Mouse (Mus musculus) thymus, adult 2 months (tissue): ENCODE measurements around the gene Cpne5. TPM values are rescaled to one million over a fixed set of nuclear protein-coding genes. Genes with fewer than 3 reads are reported as not detected.
"Not testable (repeated sequence)": the region's sequence is repeated elsewhere in the genome, so short reads cannot be mapped to it uniquely, and the experiment has no call there.

Source experiments
- DNase-seq: peaks from one replicate; pipeline ENCODE4 v3.0.0; 2021
- H3K27ac ChIP-seq: fragments of 200-500 bp; 2 replicates; pipeline ENCODE4 v1.5.1; 2012; ENCODE audit warnings: low read length, control low read depth; ENCODE audit not compliant: control insufficient read depth, insufficient read depth
- H3K27me3 ChIP-seq: fragments of 200-500 bp; 2 replicates; pipeline ENCODE4 v1.6.1; 2012; ENCODE audit warnings: mild to moderate bottlenecking, low read length, moderate library complexity, mixed read lengths; ENCODE audit not compliant: control insufficient read depth, insufficient read depth
- H3K36me3 ChIP-seq: fragments of 200-500 bp; 2 replicates; pipeline ENCODE4 v1.6.1; 2012; ENCODE audit warnings: mild to moderate bottlenecking, low read length, moderate library complexity; ENCODE audit not compliant: control insufficient read depth, insufficient read depth
- H3K4me1 ChIP-seq: fragments of 200-500 bp; replicated peaks from 2 replicates; pipeline ENCODE4 v1.6.1; 2012; ENCODE audit warnings: low read length; ENCODE audit not compliant: control insufficient read depth, insufficient read depth
- H3K4me3 ChIP-seq: fragments of 200-500 bp; 2 replicates; pipeline ENCODE4 v1.5.1; 2012; ENCODE audit warnings: mild to moderate bottlenecking, low read length, control low read depth, moderate library complexity; ENCODE audit not compliant: control insufficient read depth, insufficient read depth
- CTCF ChIP-seq: fragments of 200-500 bp; IDR thresholded peaks from 2 replicates; pipeline ENCODE4 v1.5.1; 2012; ENCODE audit warnings: mild to moderate bottlenecking, control low read depth, low read length, moderate library complexity, borderline replicate concordance; ENCODE audit not compliant: control insufficient read depth, poor library complexity, insufficient read depth; ENCODE audit errors: extremely low read depth
- POLR2A ChIP-seq: fragments of 200-500 bp; IDR thresholded peaks from 2 replicates; pipeline ENCODE4 v1.6.1; 2012; ENCODE audit warnings: mild to moderate bottlenecking, low read length, control low read depth, moderate library complexity; ENCODE audit not compliant: control insufficient read depth, poor library complexity, insufficient read depth; ENCODE audit errors: extremely low read depth
- WGBS: fragments of 180-500 bp; shearing (Covaris S2); methylation state at CpG from one replicate; pipeline ENCODE4 v1.1.7; 2018; 5-methylcytosine and 5-hydroxymethylcytosine counted together
- polyA plus RNA-seq: library from polyadenylated mRNA; depleted of rRNA; stranded (reverse); fragments of >200 nt; gene quantifications from 2 replicates; pipeline ENCODE4 v1.2.3, GENCODE M21; 2012

The Cpne5 gene
- polyA plus RNA-seq, 1 experiment, result 4.6 TPM

DNA sequence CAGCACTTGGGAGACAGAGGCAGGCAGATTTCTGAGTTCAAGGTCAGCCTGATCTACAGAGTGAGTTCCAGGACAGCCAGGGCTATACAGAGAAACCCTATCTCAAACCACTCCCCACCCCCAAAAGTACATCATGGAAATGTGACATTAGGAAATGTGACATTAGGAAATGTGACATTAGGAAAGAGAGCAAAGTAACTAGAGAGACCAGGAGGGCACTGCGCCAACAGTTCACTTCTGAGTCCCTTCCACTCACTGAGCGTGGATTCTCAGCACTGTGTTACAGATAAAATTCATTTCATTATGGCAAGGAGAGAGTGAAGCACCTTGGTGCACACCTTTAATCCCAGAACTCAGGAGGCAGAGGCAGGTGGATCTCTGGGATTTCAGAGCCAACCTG, 21.0 kb upstream of the Cpne5 start:
- Histone ChIP-seq H3K27me3 (no peaks in the 10 kb centered on the region), H3K27ac (no peak overlapping the region), H3K36me3 (peaks cover 20% of the 10 kb centered on the region), H3K4me1 (peaks cover 16% of the 10 kb centered on the region), H3K4me3 (no peak overlapping the region)
- no peak for TF ChIP-seq CTCF
- TF ChIP-seq POLR2A, result no peak
- WGBS, result 96% methylated on average over 2 of the region's 2 CpGs
- no peak for DNase-seq

DNA sequence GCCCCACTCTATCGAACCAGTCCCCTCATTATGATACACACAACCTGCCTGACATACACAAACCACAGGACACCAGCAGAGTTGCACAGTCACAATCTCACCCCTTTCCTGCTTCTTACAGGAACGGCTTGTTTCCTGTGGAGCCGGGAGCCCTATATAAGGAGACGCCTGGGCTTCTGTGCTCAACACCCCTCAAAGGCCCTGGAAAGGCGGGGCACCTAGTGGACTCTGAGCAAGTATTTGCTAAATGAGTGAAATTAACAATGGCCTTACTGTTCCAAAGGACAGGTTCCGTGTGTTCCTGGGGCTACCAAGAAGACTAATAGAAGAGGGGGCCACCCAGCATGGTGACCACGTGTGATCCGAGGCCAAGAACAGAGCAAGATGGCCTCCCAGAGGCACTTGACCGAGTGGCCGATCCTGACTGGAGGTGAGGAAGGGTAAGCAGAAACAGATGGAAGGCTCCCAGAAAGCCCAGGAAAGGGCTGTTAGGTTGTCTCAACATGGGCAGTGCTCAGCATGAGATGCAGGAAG, 20.1 kb upstream of the Cpne5 start:
- Histone ChIP-seq H3K4me1 (peaks cover 14% of the 10 kb centered on the region), H3K4me3 (no peak overlapping the region), H3K27ac (no peak overlapping the region), H3K27me3 (no peaks in the 10 kb centered on the region), H3K36me3 (peaks cover 20% of the 10 kb centered on the region)
- DNase-seq, result no peak
- WGBS, result 92% methylated on average over 10 of the region's 10 CpGs
- TF ChIP-seq CTCF (no peak), POLR2A (no peak)

DNA sequence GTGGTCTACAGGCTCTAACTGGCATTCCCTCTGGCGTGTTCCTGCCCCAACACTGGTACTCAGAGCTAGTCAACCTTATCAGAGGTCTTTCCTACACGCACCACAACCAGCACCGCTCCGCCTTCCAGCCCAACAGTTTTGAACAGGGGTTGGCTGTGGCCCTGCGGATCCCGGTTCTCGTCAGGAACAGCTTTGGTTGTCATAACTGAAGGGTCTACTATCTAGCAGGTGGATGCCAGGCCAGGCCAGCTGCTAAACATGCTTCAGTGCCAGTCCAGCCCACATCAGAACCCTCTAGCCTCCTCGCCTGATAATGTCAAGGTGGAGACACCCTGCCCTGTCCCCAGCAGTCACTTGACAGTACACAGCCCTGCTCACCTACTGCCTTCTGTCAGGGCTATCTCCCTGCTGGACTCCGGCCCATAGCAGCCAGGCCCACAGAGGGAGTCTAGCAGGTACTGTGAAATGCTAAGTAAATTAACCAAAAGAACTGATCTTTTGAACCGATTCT, 19.1 kb upstream of the Cpne5 start:
- no peak overlapping the region for H3K4me3 ChIP-seq
- no peak for DNase-seq
- WGBS, result 95% methylated on average over 10 of the region's 10 CpGs
- no peak for TF ChIP-seq POLR2A
- no peak for TF ChIP-seq CTCF
- H3K27me3 ChIP-seq, result no peaks in the 10 kb centered on the region
- H3K36me3 ChIP-seq, result peaks cover 21% of the 10 kb centered on the region
- H3K4me1 ChIP-seq, result peaks cover 8% of the 10 kb centered on the region
- no peak overlapping the region for H3K27ac ChIP-seq

DNA sequence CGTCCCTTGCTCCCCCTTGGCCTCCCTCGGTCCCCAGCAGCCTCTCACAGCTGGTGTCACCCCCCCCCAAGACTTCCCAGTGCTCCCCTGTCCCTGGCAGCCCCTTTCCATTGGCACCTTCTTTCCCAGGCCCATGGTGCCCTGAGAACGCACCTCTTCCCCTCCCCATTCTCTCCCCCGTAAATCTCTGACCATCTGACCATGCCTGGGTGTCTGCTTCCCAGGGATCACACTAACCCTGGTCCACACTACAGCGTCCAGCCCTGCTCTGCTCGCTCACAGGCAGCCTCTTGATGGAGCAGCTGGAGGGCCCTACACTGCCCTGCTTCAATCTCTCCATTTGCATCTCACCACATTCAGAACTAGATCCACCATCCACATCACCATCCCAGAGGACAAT, 18.5 kb upstream of the Cpne5 start:
- TF ChIP-seq CTCF (no peak), POLR2A (no peak)
- 98% methylated on average over 6 of the region's 6 CpGs for WGBS
- no peak for DNase-seq
- Histone ChIP-seq H3K27me3 (no peaks in the 10 kb centered on the region), H3K4me3 (no peak overlapping the region), H3K27ac (no peak overlapping the region), H3K36me3 (peaks cover 24% of the 10 kb centered on the region), H3K4me1 (peaks cover 3% of the 10 kb centered on the region)

DNA sequence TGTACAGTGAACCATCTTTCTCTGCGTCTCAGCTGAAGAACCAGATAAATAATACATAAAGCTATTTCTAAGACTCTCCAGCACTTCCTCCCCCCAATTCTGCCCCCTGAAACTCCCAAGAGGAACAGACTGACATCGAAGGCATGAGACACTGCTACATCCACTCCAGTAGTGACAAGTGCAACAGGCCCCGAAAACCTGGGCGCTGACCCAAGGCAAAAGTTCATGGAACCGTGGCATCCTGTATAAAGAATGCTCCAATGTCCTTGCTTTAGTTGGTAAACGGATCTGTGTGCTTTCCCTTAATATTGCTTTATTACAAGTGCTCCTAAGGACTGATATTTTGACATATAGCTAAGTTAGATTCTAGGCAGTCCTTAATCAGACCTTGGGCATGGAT, 16.8 kb upstream of the Cpne5 start:
- not testable (repeated sequence) for H3K27ac ChIP-seq, H3K4me1 ChIP-seq, DNase-seq, H3K27me3 ChIP-seq, H3K4me3 ChIP-seq
- 94% methylated on average over 6 of the region's 6 CpGs for WGBS
- H3K36me3 ChIP-seq, result peaks cover 32% of the 10 kb centered on the region

DNA sequence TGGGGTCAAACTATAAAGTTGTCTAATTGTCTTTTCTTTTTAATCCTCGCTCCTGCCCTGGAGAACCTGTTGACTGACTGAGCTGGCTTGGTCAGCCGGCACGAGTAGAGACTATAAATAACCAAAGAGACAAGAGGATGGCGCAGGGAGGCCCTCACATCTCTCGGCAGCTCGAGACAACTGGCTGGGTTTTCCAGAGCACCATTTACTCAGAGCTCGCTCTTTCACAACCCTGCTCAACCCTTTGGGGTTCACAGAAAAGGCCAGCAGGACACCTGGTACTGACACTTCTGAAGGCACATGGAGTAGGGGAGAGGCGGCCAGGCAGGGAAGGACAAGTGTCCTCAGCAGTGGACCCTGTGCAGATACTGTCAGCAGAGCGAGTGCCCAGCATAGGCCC, 15.7 kb upstream of the Cpne5 start:
- no peak overlapping the region for H3K27ac ChIP-seq
- no peak overlapping the region for H3K4me3 ChIP-seq
- H3K36me3 ChIP-seq, result peaks cover 35% of the 10 kb centered on the region
- H3K27me3 ChIP-seq, result no peaks in the 10 kb centered on the region
- TF ChIP-seq POLR2A, result no peak
- no peak for TF ChIP-seq CTCF
- 96% methylated on average over 9 of the region's 9 CpGs for WGBS
- no peaks in the 10 kb centered on the region for H3K4me1 ChIP-seq
- DNase-seq, result no peak

DNA sequence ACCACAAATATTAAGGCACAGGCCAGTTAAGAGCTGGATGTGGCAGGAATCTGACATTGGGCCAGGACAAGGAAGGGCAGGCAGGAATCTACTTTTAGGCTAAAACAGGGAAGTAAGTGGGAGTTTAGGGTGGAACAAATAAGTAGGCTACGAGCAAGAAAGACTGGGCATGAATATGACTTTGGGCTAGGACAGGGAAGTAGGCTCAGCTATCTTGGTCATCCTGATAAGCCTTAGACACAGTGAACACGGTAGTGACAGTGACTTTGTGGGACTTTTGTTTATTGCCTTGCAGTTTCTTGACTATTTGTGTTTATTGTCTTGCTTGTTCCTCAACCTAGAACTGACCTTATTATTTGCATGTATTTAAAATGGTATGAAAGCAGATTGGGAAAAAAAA, 15.3 kb upstream of the Cpne5 start:
- DNase-seq, result no peak
- Histone ChIP-seq H3K27me3 (no peaks in the 10 kb centered on the region), H3K27ac (no peak overlapping the region), H3K36me3 (peaks cover 33% of the 10 kb centered on the region), H3K4me1 (no peaks in the 10 kb centered on the region), H3K4me3 (no peak overlapping the region)
- TF ChIP-seq CTCF (no peak), POLR2A (no peak)
- 99% methylated on average over 2 of the region's 2 CpGs for WGBS
